Comparison of ENCODE assay signal across 8 mouse cellular contexts in genomic region chr2:180025135-180025860, GRCm38 (mm10). TPM values are rescaled to one million over a fixed set of nuclear protein-coding genes. Genes with fewer than 3 reads are reported as not detected.
DNase-seq lines count a peak whose midpoint lies in the region; ATAC-seq and TF ChIP-seq lines count a peak whose summit lies in the region.

No protein-coding gene starts in this region.

- H3K36me3 ChIP-seq in erythroblast, embryonic 14.5 days (ENCODE audit: control insufficient read depth): peaks cover 38% of the 10 kb centered on the region
- H3K36me3 ChIP-seq in E14TG2a.4 (ENCODE audit: insufficient read depth, low read length) (peaks cover 43% of the 10 kb centered on the region), macrophage (ENCODE audit: inconsistent target) (peaks cover 21% of the 10 kb centered on the region; the same call in 1 of the 2 replicates)
- H3K36me3 ChIP-seq in heart, embryonic 12.5 days: peaks cover 27% of the 10 kb centered on the region
- peaks cover 19% of the 10 kb centered on the region; the same call in 1 of the 2 replicates for H3K36me3 ChIP-seq in stomach, embryonic 14.5 days (ENCODE audit: control insufficient read depth, insufficient read depth, low read length)

- peak; percentile 74 for DNase-seq in cerebellum, postnatal 10 days
- peak; percentile 59 for DNase-seq in kidney, postnatal 14 days

- H3K4me1 ChIP-seq in erythroblast, embryonic 14.5 days (ENCODE audit: control insufficient read depth): peaks cover 46% of the 10 kb centered on the region
- peaks cover 48% of the 10 kb centered on the region for H3K4me1 ChIP-seq in E14TG2a.4 (replicated peaks; ENCODE audit: low read depth, low read length)
- peaks cover 38% of the 10 kb centered on the region for H3K4me1 ChIP-seq in heart, embryonic 12.5 days (replicated peaks)
- peaks cover 26% of the 10 kb centered on the region for H3K4me1 ChIP-seq in stomach, embryonic 14.5 days (ENCODE audit: control insufficient read depth, insufficient read depth, low read length)

- ATAC-seq in erythroblast, adult 5-6 weeks (replicated peaks; ENCODE audit: low FRiP score, poor library complexity, severe bottlenecking): no peak; the same call in 1 of the 2 replicates
- ATAC-seq in heart, embryonic 12.5 days (ENCODE audit: insufficient number of reproducible peaks, low FRiP score): peak; percentile 22
- no peak for ATAC-seq in stomach, embryonic 14.5 days (ENCODE audit: insufficient number of reproducible peaks, insufficient read depth, low FRiP score, low read depth)

- WGBS in heart, embryonic 12.5 days: under 1% methylated on average over 82 of the region's 84 CpGs
- whole genome bisulfite sequencing in macrophage (ENCODE audit: missing documents): under 1% methylated on average over 55 of the region's 84 CpGs
- WGBS in stomach, embryonic 14.5 days: under 1% methylated on average over 74 of the region's 84 CpGs

- H3K4me3 ChIP-seq in erythroblast, embryonic 14.5 days (replicated peaks): peak overlapping the region; percentile 90
- H3K4me3 ChIP-seq in E14TG2a.4 (replicated peaks; ENCODE audit: low read length): peak overlapping the region; percentile 97
- peak overlapping the region; percentile 85 for H3K4me3 ChIP-seq in heart, embryonic 12.5 days
- H3K4me3 ChIP-seq in macrophage (ENCODE audit: inconsistent target): peak overlapping the region; percentile 41
- peak overlapping the region; percentile 97 for H3K4me3 ChIP-seq in stomach, embryonic 14.5 days (ENCODE audit: low read depth, low read length)

- peak overlapping the region; percentile 91 for H3K9ac ChIP-seq in heart, embryonic 12.5 days
- H3K9ac ChIP-seq in stomach, embryonic 14.5 days (replicated peaks; ENCODE audit: low read depth, low read length): peak overlapping the region; percentile 89

- H3K27ac ChIP-seq in heart, embryonic 12.5 days (ENCODE audit: poor library complexity, severe bottlenecking): peak overlapping the region; percentile 89
- H3K27ac ChIP-seq in macrophage: no peak overlapping the region
- peak overlapping the region; percentile 92 for H3K27ac ChIP-seq in stomach, embryonic 14.5 days (ENCODE audit: low read length)

- H3K9me3 ChIP-seq in erythroblast, embryonic 14.5 days (ENCODE audit: control insufficient read depth, low read length): no peaks in the 10 kb centered on the region
- no peaks in the 10 kb centered on the region for H3K9me3 ChIP-seq in E14TG2a.4 (ENCODE audit: low read length)
- no peaks in the 10 kb centered on the region for H3K9me3 ChIP-seq in heart, embryonic 12.5 days (replicated peaks)
- H3K9me3 ChIP-seq in stomach, embryonic 14.5 days (ENCODE audit: control insufficient read depth, low read depth, low read length): no peaks in the 10 kb centered on the region

- H3K27me3 ChIP-seq in erythroblast, embryonic 14.5 days (ENCODE audit: control insufficient read depth): peaks cover 32% of the 10 kb centered on the region
- peaks cover 36% of the 10 kb centered on the region for H3K27me3 ChIP-seq in E14TG2a.4 (ENCODE audit: insufficient read depth, low read length)
- H3K27me3 ChIP-seq in heart, embryonic 12.5 days (replicated peaks): peaks cover 27% of the 10 kb centered on the region
- H3K27me3 ChIP-seq in stomach, embryonic 14.5 days (ENCODE audit: control insufficient read depth, insufficient read depth, low read length): 0 out of 2 replicates have a peak, but pooled peaks cover 6% of the 10 kb centered on the region

- H3K79me2 ChIP-seq in macrophage (ENCODE audit: inconsistent target): peaks cover 22% of the 10 kb centered on the region; the same call in 1 of the 2 replicates

- peak overlapping the region; percentile 94 for H3K4me2 ChIP-seq in heart, embryonic 12.5 days
- peak overlapping the region; percentile 91 for H3K4me2 ChIP-seq in stomach, embryonic 14.5 days (replicated peaks; ENCODE audit: low read depth, low read length)

- no peak for TF ChIP-seq CTCF in E14TG2a.4 (conservative IDR thresholded peaks at IDR 0.05; ENCODE audit: low read length)

RNA-seq across cellular contexts. Expression of gene Lsm14b, which starts 0.5 kb away (rescaled TPM):
- 2.3 and 2.5 TPM in 2 replicates for polyA plus RNA-seq in erythroblast, embryonic 14.5 days (2012)
- 1.7 and 7.3 TPM in 2 replicates for total RNA-seq in erythroblast, adult 5-6 weeks (2015; ENCODE audit: low replicate concordance)
- total RNA-seq in erythroblast, adult 5-6 weeks (2017; ENCODE audit: low replicate concordance): 1.3 and 10.0 TPM in 2 replicates
- 4.8 and 6.9 TPM in 2 replicates for polyA plus RNA-seq in heart, embryonic 12.5 days (2016; fragmentation: Nextera tagmentation; extraction: Ambion mirVana)
- total RNA-seq in macrophage (2018; cell fraction: chromatin; rRNA removed): 10 to 100 TPM in 15 of 26 experiments, 1 to 10 TPM in 11; 4.2 to 22.7 (median 11.6) TPM
- 10 to 100 TPM; 12.1 to 21.9 (median 16.2) TPM for total RNA-seq in macrophage (2018; cell fraction: cytosol; rRNA removed)
- total RNA-seq in macrophage (2018; cell fraction: nucleus; rRNA removed): 10 to 100 TPM in 18 of 26 experiments, 1 to 10 TPM in 8; 7.4 to 23.0 (median 12.9) TPM
- polyA plus RNA-seq in macrophage (2018): 13.6 to 45.7 TPM (median 15.5 TPM) in 3 replicates
- 6.9 and 7.6 TPM in 2 replicates for polyA plus RNA-seq in stomach, embryonic 14.5 days (2014; fragmentation: Nextera tagmentation; extraction: Ambion mirVana)

RNA-seq across cellular contexts. Expression of gene Psma7, which starts 16.9 kb away (rescaled TPM):
- 6.1 and 6.3 TPM in 2 replicates for polyA plus RNA-seq in erythroblast, embryonic 14.5 days (2012)
- total RNA-seq in erythroblast, adult 5-6 weeks (2015; ENCODE audit: low replicate concordance): 66.3 and 90.5 TPM in 2 replicates
- 48.8 and 90.3 TPM in 2 replicates for total RNA-seq in erythroblast, adult 5-6 weeks (2017; ENCODE audit: low replicate concordance)
- 444 and 452 TPM in 2 replicates for polyA plus RNA-seq in heart, embryonic 12.5 days (2016; fragmentation: Nextera tagmentation; extraction: Ambion mirVana)
- total RNA-seq in macrophage (2018; cell fraction: chromatin; rRNA removed): 100 to 1,000 TPM in 12 of 26 experiments, 10 to 100 TPM in 14; 15.7 to 175 (median 99.5) TPM
- total RNA-seq in macrophage (2018; cell fraction: cytosol; rRNA removed): 100 to 1,000 TPM; 118 to 262 (median 199) TPM
- total RNA-seq in macrophage (2018; cell fraction: nucleus; rRNA removed): 100 to 1,000 TPM in 5 of 26 experiments, 10 to 100 TPM in 21; 19.8 to 135 (median 74.6) TPM
- 143 to 206 TPM (median 153 TPM) in 3 replicates for polyA plus RNA-seq in macrophage (2018)
- polyA plus RNA-seq in stomach, embryonic 14.5 days (2014; fragmentation: Nextera tagmentation; extraction: Ambion mirVana): 480 and 596 TPM in 2 replicates

RNA-seq across cellular contexts. Expression of gene Ss18l1, which starts 17.0 kb away (rescaled TPM):
- polyA plus RNA-seq in erythroblast, embryonic 14.5 days (2012): 0.01 and 0.07 TPM in 2 replicates
- total RNA-seq in erythroblast, adult 5-6 weeks (2015; ENCODE audit: low replicate concordance): not detected in 2 replicates
- total RNA-seq in erythroblast, adult 5-6 weeks (2017; ENCODE audit: low replicate concordance): 0.34 and 0.84 TPM in 2 replicates
- polyA plus RNA-seq in heart, embryonic 12.5 days (2016; fragmentation: Nextera tagmentation; extraction: Ambion mirVana): 4.2 and 4.3 TPM in 2 replicates
- 10 to 100 TPM in 11 of 26 experiments, 1 to 10 TPM in 15; 1.5 to 17.5 (median 9.6) TPM for total RNA-seq in macrophage (2018; cell fraction: chromatin; rRNA removed)
- total RNA-seq in macrophage (2018; cell fraction: cytosol; rRNA removed): 1 to 10 TPM in 25 of 26 experiments, under 1 TPM in 1; 0.90 to 3.8 (median 2.9) TPM
- total RNA-seq in macrophage (2018; cell fraction: nucleus; rRNA removed): 10 to 100 TPM in 4 of 26 experiments, 1 to 10 TPM in 22; 1.7 to 11.7 (median 6.9) TPM
- polyA plus RNA-seq in macrophage (2018): 2.0 to 3.1 TPM (median 2.5 TPM) in 3 replicates
- polyA plus RNA-seq in stomach, embryonic 14.5 days (2014; fragmentation: Nextera tagmentation; extraction: Ambion mirVana): 4.6 and 6.1 TPM in 2 replicates

RNA-seq across cellular contexts. Expression of gene Mtg2, which starts 45.1 kb away (rescaled TPM):
- polyA plus RNA-seq in erythroblast, embryonic 14.5 days (2012): 0.58 and 1.0 TPM in 2 replicates
- not detected in 2 replicates for total RNA-seq in erythroblast, adult 5-6 weeks (2015; ENCODE audit: low replicate concordance)
- total RNA-seq in erythroblast, adult 5-6 weeks (2017; ENCODE audit: low replicate concordance): 2.8 and 4.9 TPM in 2 replicates
- polyA plus RNA-seq in heart, embryonic 12.5 days (2016; fragmentation: Nextera tagmentation; extraction: Ambion mirVana): 23.7 and 24.4 TPM in 2 replicates
- total RNA-seq in macrophage (2018; cell fraction: chromatin; rRNA removed): 10 to 100 TPM in 22 of 26 experiments, 1 to 10 TPM in 4; 6.4 to 51.4 (median 22.7) TPM
- 10 to 100 TPM in 8 of 26 experiments, 1 to 10 TPM in 18; 4.2 to 12.7 (median 8.8) TPM for total RNA-seq in macrophage (2018; cell fraction: cytosol; rRNA removed)
- total RNA-seq in macrophage (2018; cell fraction: nucleus; rRNA removed): 10 to 100 TPM in 17 of 26 experiments, 1 to 10 TPM in 9; 4.5 to 32.6 (median 13.0) TPM
- polyA plus RNA-seq in macrophage (2018): 3.7 to 10.9 TPM (median 9.9 TPM) in 3 replicates
- 25.2 and 27.8 TPM in 2 replicates for polyA plus RNA-seq in stomach, embryonic 14.5 days (2014; fragmentation: Nextera tagmentation; extraction: Ambion mirVana)

RNA-seq across cellular contexts. Expression of gene Taf4, which starts 48.9 kb away (rescaled TPM):
- polyA plus RNA-seq in erythroblast, embryonic 14.5 days (2012): 2.2 and 2.6 TPM in 2 replicates
- total RNA-seq in erythroblast, adult 5-6 weeks (2015; ENCODE audit: low replicate concordance): 11.0 and 12.7 TPM in 2 replicates
- total RNA-seq in erythroblast, adult 5-6 weeks (2017; ENCODE audit: low replicate concordance): 39.6 and 47.5 TPM in 2 replicates
- polyA plus RNA-seq in heart, embryonic 12.5 days (2016; fragmentation: Nextera tagmentation; extraction: Ambion mirVana): 2.4 and 2.7 TPM in 2 replicates
- 10 to 100 TPM in 25 of 26 experiments, 1 to 10 TPM in 1; 9.2 to 64.5 (median 41.5) TPM for total RNA-seq in macrophage (2018; cell fraction: chromatin; rRNA removed)
- total RNA-seq in macrophage (2018; cell fraction: cytosol; rRNA removed): 10 to 100 TPM; 10.1 to 21.3 (median 17.0) TPM
- 10 to 100 TPM; 14.9 to 48.5 (median 28.3) TPM for total RNA-seq in macrophage (2018; cell fraction: nucleus; rRNA removed)
- polyA plus RNA-seq in macrophage (2018): 10.4 to 14.0 TPM (median 11.8 TPM) in 3 replicates
- polyA plus RNA-seq in stomach, embryonic 14.5 days (2014; fragmentation: Nextera tagmentation; extraction: Ambion mirVana): 5.7 and 6.8 TPM in 2 replicates

Comparison
In these comparisons a context has a peak if more than half of its experiments do, and no peak if none do; other contexts are left out.
1. H3K4me3 ChIP-seq: peak in every context shown above with its lines; median percentile 97 in E14TG2a.4; 97 in stomach, embryonic 14.5 days; 90 in erythroblast, embryonic 14.5 days; 85 in heart, embryonic 12.5 days; 41 in macrophage.
2. RNA of gene Psma7, which starts 16.9 kb away (polyA plus RNA-seq): 480 to 596 TPM in stomach, embryonic 14.5 days, 444 to 452 TPM in heart, embryonic 12.5 days and 143 to 206 TPM in macrophage; 6.1 to 6.3 TPM in erythroblast, embryonic 14.5 days; every median in the first group is over 10 times any median in the second.